Mouse (Mus musculus): ENCODE results near the gene Lhfpl3. TPM values are rescaled to one million over a fixed set of nuclear protein-coding genes. Genes with fewer than 3 reads are reported as not detected.
"Not testable (repeated sequence)": the region's sequence is repeated elsewhere in the genome, so short reads cannot be mapped to it uniquely, and the experiment has no call there.

Gene Lhfpl3
- total RNA-seq (2017), result not detected in 3 replicates

DNA sequence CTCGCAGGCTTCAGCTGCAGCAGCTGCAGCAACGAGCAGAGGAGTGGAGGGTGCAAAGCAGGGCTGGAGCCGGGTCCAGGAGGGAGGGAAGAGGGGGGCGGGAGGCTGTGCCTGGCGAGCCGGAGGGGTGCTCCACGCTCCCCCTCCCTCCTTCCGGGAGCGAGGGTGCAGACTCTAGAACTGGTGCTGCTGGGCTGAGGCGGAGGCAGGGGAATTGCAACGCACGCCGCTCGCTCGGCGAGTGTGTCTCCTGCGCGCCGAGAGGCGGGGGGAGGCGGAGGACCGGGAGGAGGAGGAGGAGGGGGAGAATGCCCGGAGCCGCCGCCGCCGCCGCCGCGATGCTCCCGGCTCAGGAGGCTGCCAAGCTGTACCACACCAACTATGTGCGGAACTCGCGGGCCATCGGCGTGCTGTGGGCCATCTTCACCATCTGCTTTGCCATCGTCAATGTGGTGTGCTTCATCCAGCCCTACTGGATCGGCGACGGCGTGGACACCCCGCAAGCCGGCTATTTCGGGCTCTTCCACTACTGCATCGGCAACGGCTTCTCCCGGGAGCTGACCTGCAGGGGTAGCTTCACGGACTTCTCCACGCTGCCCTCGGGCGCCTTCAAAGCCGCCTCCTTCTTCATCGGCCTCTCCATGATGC lies at the start of gene Lhfpl3:
Lhfpl3 (plus strand) TSS at position 175 of the 648 bp plus-strand sequence.
- no peak for ATAC-seq (replicated peaks; ENCODE audit: insufficient number of reproducible peaks, low FRiP score, low TSS enrichment, poor library complexity, severe bottlenecking)

DNA sequence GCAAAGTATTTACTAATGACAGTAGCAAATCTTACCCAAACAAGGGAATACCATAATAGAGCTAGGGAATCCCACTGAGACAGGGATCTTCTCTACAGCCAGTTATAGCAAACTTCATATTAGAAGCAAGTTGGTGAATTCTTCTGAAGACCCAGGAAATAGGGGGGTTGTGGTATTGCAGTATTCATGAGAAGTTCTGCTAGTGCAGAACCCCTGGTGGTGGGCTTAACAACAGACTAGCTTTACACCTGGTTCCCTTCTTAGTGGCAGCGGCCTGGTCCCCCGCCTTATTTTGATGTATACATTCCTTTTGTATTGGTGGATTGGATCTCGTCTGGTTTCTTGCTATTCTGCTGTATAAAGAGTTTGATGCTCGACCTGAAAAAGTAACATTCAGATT lies 39.6 kb upstream of the Lhfpl3 start:
- not testable (repeated sequence) for ATAC-seq (replicated peaks; ENCODE audit: insufficient number of reproducible peaks, low FRiP score, low TSS enrichment, poor library complexity, severe bottlenecking)

DNA sequence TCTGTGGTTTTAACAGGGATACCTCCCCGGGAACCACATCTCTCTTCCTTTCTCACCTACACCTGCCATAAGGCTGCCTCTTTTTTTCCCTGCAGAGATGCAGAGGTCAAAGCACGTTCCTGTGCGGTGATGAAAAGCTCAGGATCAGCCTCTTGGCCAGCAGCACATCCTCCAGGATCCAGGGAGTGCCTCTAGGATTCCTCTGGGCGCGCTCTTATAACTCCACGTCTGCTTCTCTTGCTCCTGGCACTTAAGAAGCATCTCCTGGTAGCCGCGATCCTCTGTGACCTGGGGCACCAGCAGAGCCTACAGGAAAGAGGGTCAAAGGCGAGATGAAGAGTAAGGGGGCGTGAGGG lies 352 bp upstream of the Lhfpl3 start:
- no peak for ATAC-seq (replicated peaks; ENCODE audit: insufficient number of reproducible peaks, low FRiP score, low TSS enrichment, poor library complexity, severe bottlenecking)

DNA sequence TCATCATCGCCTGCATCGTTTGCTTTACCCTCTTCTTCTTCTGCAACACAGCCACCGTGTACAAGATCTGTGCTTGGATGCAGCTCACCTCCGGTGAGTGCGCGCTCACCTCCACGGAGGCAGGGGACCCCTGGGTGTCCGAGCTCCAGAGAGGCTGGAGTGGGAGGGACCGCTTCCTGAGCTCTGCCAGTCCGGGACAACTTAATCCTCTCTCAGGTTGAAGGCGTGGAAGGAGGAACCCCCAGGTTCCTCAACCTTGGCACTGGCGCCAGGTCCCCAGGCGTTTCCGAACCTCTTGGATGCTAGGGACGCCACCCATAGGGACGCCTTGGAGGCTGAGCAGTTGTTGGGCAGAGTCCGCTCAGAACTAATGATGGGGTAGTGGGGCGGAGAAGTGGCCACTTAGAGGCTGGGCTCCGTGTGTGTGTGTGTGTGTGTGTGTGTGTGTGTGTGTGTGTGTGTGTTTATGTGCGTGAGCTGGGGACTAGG lies 718 bp downstream of the Lhfpl3 start:
- ATAC-seq (replicated peaks; ENCODE audit: insufficient number of reproducible peaks, low FRiP score, low TSS enrichment, poor library complexity, severe bottlenecking), result no peak

DNA sequence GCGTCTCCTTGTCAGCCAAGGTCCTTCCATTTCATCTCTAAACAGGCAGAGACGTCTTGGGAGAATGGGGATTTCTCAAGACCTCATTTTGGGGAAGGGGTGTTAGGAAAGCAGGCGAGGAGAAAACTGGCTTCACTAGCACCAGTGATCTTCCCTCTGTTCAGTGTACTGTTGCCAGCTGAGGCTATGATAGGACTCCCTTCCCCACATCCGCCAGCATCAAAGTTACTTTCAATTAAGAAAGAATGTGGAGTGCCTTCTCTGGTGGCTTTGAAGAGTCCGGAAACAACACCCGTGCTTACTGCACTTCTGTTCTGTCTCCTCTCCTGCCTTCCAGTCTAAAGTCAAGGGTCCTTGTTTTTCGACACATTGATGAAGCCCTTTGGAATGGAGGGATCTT lies 1.4 kb downstream of the Lhfpl3 start:
- ATAC-seq (replicated peaks; ENCODE audit: insufficient number of reproducible peaks, low FRiP score, low TSS enrichment, poor library complexity, severe bottlenecking), result no peak

DNA sequence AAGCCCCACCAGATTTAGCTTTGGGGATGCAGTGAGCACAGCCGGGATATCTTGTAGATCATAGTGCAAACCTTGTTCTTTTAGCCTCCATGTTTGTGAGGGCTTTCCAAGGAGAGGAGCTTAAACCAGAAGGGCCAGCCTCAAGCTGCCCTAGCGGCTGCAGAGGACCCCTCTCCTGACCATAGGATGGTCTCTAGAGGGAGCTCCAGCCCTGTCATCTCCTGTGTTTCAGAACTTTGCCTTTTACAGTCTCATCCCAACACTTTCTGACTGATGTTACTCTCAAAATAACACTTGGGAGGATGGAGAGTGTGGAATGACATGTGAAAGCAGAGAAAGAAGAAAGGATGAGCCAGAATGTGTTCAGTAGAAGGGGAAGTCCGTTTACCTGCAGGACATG lies 11.4 kb downstream of the Lhfpl3 start:
- ATAC-seq (replicated peaks; ENCODE audit: insufficient number of reproducible peaks, low FRiP score, low TSS enrichment, poor library complexity, severe bottlenecking), result no peak

DNA sequence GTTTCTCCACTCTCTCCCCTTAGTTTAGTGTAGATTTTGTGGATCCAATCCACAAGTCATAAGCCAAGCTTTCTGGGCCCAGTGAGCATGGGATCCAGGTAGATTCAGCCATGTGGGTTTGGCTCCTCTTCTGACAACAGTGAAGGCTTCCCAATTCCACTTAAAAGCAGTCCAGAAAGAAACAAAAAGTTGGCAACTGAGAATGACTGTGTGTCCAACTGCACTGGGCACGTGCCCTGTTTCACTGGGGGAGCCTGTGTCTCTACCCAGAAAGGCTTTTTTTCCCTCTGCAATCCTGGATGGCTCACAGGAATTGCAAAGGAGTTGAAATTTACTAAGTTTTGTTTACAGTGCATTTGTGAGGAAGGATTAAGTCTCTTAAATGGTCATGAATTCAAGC lies 24.9 kb downstream of the Lhfpl3 start:
- ATAC-seq (replicated peaks; ENCODE audit: insufficient number of reproducible peaks, low FRiP score, low TSS enrichment, poor library complexity, severe bottlenecking), result no peak

DNA sequence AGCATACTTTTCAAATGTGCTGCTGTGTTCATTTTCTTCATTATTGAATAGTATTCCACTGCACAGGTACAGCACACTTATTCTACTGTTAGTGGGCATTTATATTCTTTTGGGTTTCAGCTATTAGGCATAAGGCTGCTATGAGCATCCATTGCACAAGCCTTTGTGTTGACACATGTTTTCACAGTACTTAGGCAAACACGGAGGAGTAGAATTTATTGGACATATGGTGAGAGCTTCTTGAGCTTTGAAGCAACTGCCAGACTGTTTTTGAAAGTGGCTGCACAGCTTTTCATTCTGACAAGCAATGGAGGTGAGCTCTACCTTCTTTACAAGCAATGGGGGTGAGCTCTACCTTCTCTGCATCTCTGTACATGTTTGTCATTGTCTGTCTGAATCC lies 49.5 kb downstream of the Lhfpl3 start:
- ATAC-seq (replicated peaks; ENCODE audit: insufficient number of reproducible peaks, low FRiP score, low TSS enrichment, poor library complexity, severe bottlenecking), result no peak

DNA sequence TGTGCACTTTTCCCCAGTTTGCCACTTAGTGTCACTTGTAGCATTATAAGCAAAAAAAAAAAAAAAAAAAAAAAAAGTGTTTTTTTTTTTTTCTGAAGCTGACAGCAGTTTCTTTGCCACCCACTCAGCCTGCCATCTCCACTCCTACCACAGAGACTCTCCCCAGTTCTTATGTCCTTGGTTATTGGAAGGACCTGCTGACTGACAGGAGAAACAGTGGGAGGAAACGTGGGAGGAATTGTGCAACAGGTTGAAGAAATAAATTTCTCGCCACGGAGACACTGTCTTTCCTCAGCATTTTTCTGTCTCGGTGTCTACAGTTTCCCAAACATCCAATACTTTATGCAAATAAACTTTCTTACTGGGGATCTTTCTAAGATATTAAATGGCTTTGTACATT lies 67.6 kb downstream of the Lhfpl3 start:
- no peak for ATAC-seq (replicated peaks; ENCODE audit: insufficient number of reproducible peaks, low FRiP score, low TSS enrichment, poor library complexity, severe bottlenecking)

DNA sequence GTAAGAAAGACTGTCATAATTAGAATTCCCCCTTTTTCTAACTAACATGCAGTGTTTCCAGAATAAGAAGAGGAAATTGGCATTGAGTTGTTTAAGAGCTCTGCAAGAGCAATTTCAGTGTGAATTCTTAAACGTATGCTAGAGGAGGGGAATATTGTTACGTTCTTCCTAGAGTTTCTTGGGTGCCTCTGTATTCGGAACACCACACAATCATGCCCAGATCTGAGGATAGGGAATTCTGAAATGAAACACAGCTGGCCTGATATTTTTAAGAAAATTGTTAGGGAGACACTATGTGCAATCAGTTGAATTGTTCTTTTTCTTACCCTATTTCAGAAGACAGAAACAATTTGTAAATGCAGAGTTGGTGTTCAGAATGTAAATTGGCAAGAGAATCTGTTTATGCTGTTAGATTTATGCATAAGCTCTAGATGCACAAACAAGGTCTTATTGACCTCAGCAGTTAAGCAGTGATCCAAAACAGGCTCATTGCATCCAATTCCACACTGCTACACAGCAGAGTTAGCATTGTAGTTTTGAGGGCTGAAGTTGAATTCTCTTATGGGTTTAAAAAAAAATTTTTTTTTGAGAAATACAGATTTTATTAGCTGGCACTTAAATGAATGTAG lies 84.1 kb downstream of the Lhfpl3 start:
- no peak for ATAC-seq (replicated peaks; ENCODE audit: insufficient number of reproducible peaks, low FRiP score, low TSS enrichment, poor library complexity, severe bottlenecking)

DNA sequence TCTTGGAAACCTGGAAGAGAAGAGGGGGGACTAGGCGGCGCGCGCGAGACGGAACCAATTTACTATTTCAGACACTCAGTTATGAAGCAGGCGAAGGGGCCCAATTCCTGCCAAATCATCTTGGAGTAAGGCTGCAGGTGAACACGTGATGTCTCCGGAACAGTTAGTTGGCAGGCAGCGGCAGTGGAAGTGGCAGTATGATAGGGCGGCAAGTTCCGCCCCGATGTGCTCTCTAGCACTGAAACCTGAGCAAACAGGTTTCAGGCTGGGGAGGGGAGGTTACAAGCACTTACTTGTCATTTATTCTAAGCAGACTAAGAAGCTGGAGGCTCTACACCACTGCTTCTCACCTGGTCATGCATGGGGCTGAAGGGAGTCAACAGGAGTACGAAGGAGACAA lies 105.7 kb downstream of the Lhfpl3 start:
- no peak for ATAC-seq (replicated peaks; ENCODE audit: insufficient number of reproducible peaks, low FRiP score, low TSS enrichment, poor library complexity, severe bottlenecking)

DNA sequence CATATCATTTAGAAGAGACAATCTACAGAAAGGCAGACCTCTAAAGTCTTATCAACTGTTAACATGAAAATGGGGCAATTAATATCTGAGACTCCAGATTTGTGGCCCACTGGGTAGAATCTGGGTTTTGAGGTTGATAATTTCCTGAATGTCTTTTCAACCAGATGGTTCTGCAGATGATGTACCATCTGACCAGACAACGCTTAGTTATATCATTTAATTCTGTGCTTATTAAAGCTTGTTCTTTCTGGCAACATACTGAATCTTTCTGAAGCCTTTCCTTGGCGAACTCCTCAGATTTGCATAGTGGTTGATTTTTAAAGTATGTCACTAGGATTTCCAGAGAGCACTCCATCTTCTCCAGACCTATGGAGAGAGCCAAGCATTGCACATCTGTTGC lies 107.6 kb downstream of the Lhfpl3 start:
- no peak for ATAC-seq (replicated peaks; ENCODE audit: insufficient number of reproducible peaks, low FRiP score, low TSS enrichment, poor library complexity, severe bottlenecking)

DNA sequence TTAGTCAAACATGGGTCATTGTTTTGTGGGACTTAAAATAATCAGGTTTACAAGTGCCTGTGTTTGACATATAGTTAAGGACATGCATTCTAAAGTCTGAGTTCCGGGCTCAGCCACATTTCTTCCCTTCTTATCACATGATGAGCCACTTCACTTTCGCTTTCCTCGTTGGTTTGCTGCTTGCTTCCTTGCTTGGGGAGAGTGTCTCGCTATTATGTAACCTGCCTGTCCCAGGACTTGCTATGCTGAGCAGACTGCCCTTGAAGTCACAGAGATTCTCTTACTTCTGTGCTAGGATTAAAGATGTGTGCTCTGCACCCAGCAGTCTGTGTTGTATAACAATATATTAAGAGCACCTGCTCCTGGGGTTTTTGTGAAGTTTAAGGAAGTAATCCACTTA lies 110.6 kb downstream of the Lhfpl3 start:
- ATAC-seq (replicated peaks; ENCODE audit: insufficient number of reproducible peaks, low FRiP score, low TSS enrichment, poor library complexity, severe bottlenecking), result no peak

DNA sequence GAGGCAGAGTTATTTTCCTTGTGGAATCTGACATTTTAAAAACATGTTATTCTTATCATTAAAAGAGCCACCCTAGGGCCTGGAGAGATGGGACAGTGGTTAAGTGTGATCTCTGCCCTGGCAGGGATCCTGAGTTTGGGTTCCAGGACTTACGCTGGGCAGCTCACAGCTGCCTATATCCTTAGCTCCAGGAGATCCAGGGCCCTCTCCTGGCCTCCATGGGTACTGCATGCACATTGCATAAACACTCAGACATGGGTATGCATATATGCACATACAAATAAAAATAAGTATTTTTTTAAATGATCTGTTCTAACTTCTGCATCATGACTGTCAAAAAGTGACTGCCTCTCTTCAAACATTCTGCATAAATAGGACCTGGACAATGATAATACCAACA lies 115.5 kb downstream of the Lhfpl3 start:
- ATAC-seq (replicated peaks; ENCODE audit: insufficient number of reproducible peaks, low FRiP score, low TSS enrichment, poor library complexity, severe bottlenecking), result no peak

DNA sequence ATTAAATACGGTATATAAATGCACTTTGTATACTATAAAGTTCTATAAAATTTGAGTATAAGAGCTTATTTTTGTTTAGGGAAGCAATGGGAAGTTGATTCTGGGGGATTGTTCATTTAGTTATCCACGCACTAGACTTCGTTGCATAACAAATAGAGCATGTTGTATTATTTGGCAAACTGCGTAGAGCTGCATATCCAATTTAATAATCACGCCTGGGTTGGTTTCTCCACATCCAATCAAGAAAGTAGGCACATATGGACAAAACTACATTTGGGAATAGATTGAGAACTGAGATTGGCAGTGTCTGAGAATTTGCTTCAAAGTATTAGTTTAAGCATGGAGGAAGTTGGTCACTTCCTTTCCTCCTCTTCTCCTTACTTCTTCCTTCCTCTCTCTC lies 123.2 kb downstream of the Lhfpl3 start:
- ATAC-seq (replicated peaks; ENCODE audit: insufficient number of reproducible peaks, low FRiP score, low TSS enrichment, poor library complexity, severe bottlenecking), result no peak

DNA sequence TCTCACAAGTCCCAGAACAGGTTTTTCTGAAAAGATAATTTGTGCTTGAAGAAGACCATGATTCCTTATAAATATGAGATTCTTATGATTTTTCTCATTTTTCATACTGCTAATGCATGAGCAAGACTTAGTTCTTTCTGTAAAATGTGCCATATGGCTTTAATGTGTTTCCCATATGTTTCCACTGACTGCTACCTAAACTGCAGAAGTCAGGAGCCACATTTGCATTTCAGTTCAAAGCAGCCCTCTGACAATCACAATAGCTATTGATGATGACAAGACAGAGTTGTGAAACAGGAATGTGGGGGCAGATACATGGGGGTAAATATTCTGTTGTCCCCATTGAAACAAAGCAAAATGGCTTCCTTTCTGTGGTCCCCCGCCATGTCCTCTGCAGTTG lies 126.6 kb downstream of the Lhfpl3 start:
- no peak for ATAC-seq (replicated peaks; ENCODE audit: insufficient number of reproducible peaks, low FRiP score, low TSS enrichment, poor library complexity, severe bottlenecking)

DNA sequence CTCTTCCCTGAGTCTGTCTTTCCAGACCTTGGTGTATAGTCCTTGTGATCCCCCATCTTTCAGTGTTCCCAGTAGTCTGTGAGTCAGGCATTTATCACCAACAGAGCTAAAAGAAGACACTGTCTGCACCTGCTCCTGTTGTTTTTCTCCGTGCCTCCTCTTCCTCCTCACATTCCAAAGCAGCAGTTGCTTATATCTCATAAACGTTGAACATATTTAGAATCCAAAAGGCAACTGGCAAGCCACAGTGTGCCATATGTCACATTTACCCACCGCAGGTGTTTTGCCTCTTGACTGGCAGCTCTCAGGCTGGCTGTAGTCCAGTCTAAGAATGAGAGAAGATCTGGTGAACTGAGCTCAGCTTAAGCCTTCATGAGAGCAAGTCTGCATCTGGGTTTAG lies 142.5 kb downstream of the Lhfpl3 start:
- ATAC-seq (replicated peaks; ENCODE audit: insufficient number of reproducible peaks, low FRiP score, low TSS enrichment, poor library complexity, severe bottlenecking), result no peak

DNA sequence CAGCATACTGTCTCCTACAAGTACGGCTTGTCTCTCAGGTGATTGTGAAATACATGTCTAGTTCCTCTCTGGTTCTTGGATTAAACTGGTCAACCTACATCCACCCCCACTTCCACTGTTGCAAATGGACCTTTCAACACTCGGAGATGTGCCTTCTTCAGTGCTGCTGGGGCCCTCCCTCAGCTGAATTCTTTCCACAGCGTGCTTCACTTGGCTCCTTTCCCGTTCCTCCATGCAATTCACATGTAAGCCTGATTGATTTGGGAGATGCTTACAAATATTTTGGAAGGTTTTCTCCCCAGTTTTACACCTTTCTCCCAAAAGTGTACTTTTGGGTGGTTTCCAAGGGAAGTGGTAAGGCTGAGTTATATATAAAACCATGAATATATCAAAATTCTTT lies 143.6 kb downstream of the Lhfpl3 start:
- ATAC-seq (replicated peaks; ENCODE audit: insufficient number of reproducible peaks, low FRiP score, low TSS enrichment, poor library complexity, severe bottlenecking), result no peak

DNA sequence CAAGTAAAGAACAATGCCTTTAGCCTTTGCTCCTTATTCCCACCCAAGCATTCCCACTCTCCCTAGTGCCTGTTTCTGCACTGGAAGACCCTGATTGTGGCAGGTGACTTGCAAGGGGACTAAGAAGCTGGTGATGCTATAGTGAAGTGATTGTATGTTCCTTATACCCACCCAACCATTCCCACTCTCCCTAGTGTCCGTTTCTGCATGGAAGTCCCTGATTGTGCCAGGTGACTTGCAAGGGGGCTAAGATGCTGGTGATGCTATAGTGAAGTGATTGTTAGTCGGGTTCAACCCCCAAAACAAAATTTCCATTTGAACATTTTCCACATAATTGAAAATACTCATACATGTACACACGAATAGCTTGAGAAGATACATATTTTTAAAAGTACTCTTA lies 151.4 kb downstream of the Lhfpl3 start:
- no peak for ATAC-seq (replicated peaks; ENCODE audit: insufficient number of reproducible peaks, low FRiP score, low TSS enrichment, poor library complexity, severe bottlenecking)

DNA sequence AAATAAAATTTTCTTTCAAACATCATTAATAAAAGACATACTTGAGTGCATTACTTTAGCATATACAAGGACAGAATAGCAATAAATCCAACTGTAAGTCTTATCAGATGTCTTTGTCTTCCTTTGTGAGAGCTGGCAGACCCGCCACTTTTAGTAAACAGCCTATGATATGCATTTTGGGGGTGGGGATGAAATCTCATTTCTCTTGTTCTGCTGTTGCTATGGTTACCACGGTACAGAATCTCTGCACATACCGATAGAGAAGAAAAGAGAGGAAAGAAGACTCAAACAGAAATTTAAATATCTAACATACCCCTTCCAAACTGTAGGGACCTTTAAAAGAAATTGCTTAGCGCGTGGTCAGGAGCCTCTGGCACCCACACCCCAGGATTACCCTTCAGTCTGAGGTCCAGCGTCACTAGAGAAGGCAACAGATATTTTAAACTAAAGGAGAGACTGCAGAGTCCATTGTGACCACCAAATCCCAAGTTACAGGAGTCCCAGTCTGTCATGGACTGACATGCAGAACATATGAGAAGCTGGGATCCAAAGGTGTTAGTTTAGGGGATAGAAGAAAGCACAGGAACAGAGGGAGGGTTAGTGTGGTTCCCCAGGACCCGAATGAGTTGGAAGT lies 151.9 kb downstream of the Lhfpl3 start:
- no peak for ATAC-seq (replicated peaks; ENCODE audit: insufficient number of reproducible peaks, low FRiP score, low TSS enrichment, poor library complexity, severe bottlenecking)
